Mouse (Mus musculus) MEL (cell line): ENCODE measurements around the gene AC170998.1. TPM values are rescaled to one million over a fixed set of nuclear protein-coding genes. Genes with fewer than 3 reads are reported as not detected.

Experiments
- DNase-seq: peaks from one replicate; pipeline ENCODE4 v3.0.0; 2011; ENCODE audit warnings: low read depth, low spot score
- H3K27ac ChIP-seq: 2 replicates; pipeline ENCODE4 v1.5.1; 2012; ENCODE audit warnings: low read depth, mild to moderate bottlenecking, control low read depth, low read length, moderate library complexity; ENCODE audit not compliant: control insufficient read depth
- H3K27me3 ChIP-seq, 2 experiments: fragments of 150-350 bp in 1 of 2; sonication (generic) in 1 of 2; 2 replicates each; pipeline ENCODE4 v1.6.1; 2012; ENCODE audit warnings: low read length in 2 of 2, mild to moderate bottlenecking in 2 of 2, improper control_type of control experiment in 1 of 2, moderate library complexity in 1 of 2; ENCODE audit not compliant: insufficient read depth in 2 of 2, control insufficient read depth in 1 of 2
- H3K36me3 ChIP-seq, 2 experiments: 2 replicates each; pipeline ENCODE4 v1.6.1; 2012 to 2014; ENCODE audit warnings: low read length in 2 of 2, improper control_type of control experiment in 1 of 2, inconsistent platforms in 1 of 2, mild to moderate bottlenecking in 1 of 2; ENCODE audit not compliant: insufficient read depth in 2 of 2, control insufficient read depth in 1 of 2
- H3K4me1 ChIP-seq, 2 experiments: fragments of 150-350 bp in 1 of 2; sonication (generic) in 1 of 2; 2 replicates each; pipeline ENCODE4 v1.6.1; 2012; ENCODE audit warnings: low read length in 2 of 2, improper control_type of control experiment in 1 of 2, mild to moderate bottlenecking in 1 of 2; ENCODE audit not compliant: insufficient read depth in 2 of 2, control insufficient read depth in 1 of 2
- H3K4me3 ChIP-seq, 2 experiments: fragments of 150-350 bp in 1 of 2; sonication (generic) in 1 of 2; 2 replicates each; pipeline ENCODE4 v1.5.1; 2012; ENCODE audit warnings: low read depth in 2 of 2, low read length in 2 of 2, mild to moderate bottlenecking in 2 of 2, moderate library complexity in 2 of 2, control low read depth in 1 of 2, improper control_type of control experiment in 1 of 2; ENCODE audit not compliant: control insufficient read depth in 1 of 2, insufficient read depth in 1 of 2
- H3K79me2 ChIP-seq: 2 replicates; pipeline ENCODE4 v1.6.1; 2012; ENCODE audit warnings: mild to moderate bottlenecking, low read length, moderate library complexity; ENCODE audit not compliant: control insufficient read depth, poor library complexity, insufficient read depth
- H3K9ac ChIP-seq: 2 replicates; pipeline ENCODE4 v1.6.1; 2012; ENCODE audit warnings: low read depth, mild to moderate bottlenecking, control low read depth, low read length, moderate library complexity; ENCODE audit not compliant: control insufficient read depth, poor library complexity, severe bottlenecking
- H3K9me3 ChIP-seq: fragments of 150-350 bp; sonication (generic); replicated peaks from 2 replicates; pipeline ENCODE4 v1.6.1; 2012; ENCODE audit warnings: mild to moderate bottlenecking, low read length, improper control_type of control experiment, moderate library complexity; ENCODE audit not compliant: insufficient read depth
- BHLHE40 ChIP-seq: IDR thresholded peaks from 2 replicates; pipeline ENCODE4 v1.6.1; 2012; ENCODE audit warnings: low read depth, mild to moderate bottlenecking, inconsistent platforms, low read length, improper control_type of control experiment, borderline replicate concordance
- CHD1 ChIP-seq: IDR thresholded peaks from 2 replicates; pipeline ENCODE4 v1.6.1; 2012; ENCODE audit warnings: low read depth, mild to moderate bottlenecking, inconsistent platforms, low read length, improper control_type of control experiment
- CHD2 ChIP-seq: IDR thresholded peaks from 2 replicates; pipeline ENCODE4 v1.6.1; 2011; ENCODE audit warnings: low read length, improper control_type of control experiment
- E2F4 ChIP-seq: IDR thresholded peaks from 2 replicates; pipeline ENCODE4 v1.6.1; 2011; ENCODE audit warnings: low read depth, low read length, improper control_type of control experiment, borderline replicate concordance
- ELF1 ChIP-seq: IDR thresholded peaks from 2 replicates; pipeline ENCODE4 v1.6.1; 2014; ENCODE audit warnings: low read depth, mild to moderate bottlenecking, inconsistent platforms, low read length, improper control_type of control experiment, moderate library complexity
- EP300 ChIP-seq, 2 experiments: IDR thresholded peaks; 2 replicates each; pipeline ENCODE4 v1.6.1; 2011; ENCODE audit warnings: improper control_type of control experiment in 2 of 2, low read length in 2 of 2, low read depth in 1 of 2, mild to moderate bottlenecking in 1 of 2
- GABPA ChIP-seq: IDR thresholded peaks from 2 replicates; pipeline ENCODE4 v1.6.1; 2012; ENCODE audit warnings: low read depth, mild to moderate bottlenecking, inconsistent platforms, low read length, improper control_type of control experiment, moderate library complexity
- JUND ChIP-seq: IDR thresholded peaks from 2 replicates; pipeline ENCODE4 v1.6.1; 2011; ENCODE audit warnings: low read depth, mild to moderate bottlenecking, improper control_type of control experiment, low read length
- KAT2A ChIP-seq: conservative IDR thresholded peaks from 2 replicates; pipeline ENCODE4 v1.6.1; 2012; ENCODE audit warnings: low read depth, low read length, improper control_type of control experiment, inconsistent platforms
- MAFK ChIP-seq: IDR thresholded peaks from 2 replicates; pipeline ENCODE4 v1.6.1; 2011; ENCODE audit warnings: low read depth, mild to moderate bottlenecking, low read length, improper control_type of control experiment, borderline replicate concordance
- MAX ChIP-seq: IDR thresholded peaks from 2 replicates; pipeline ENCODE4 v1.6.1; 2011; ENCODE audit warnings: low read length, improper control_type of control experiment
- MAZ ChIP-seq: IDR thresholded peaks from 2 replicates; pipeline ENCODE4 v1.6.1; 2012; ENCODE audit warnings: low read depth, mild to moderate bottlenecking, inconsistent platforms, low read length, improper control_type of control experiment
- MXI1 ChIP-seq: IDR thresholded peaks from 2 replicates; pipeline ENCODE4 v1.6.1; 2011; ENCODE audit warnings: mild to moderate bottlenecking, low read depth, low read length, improper control_type of control experiment
- MYB ChIP-seq: IDR thresholded peaks from 2 replicates; pipeline ENCODE4 v1.6.1; 2011; ENCODE audit warnings: mild to moderate bottlenecking, low read depth, low read length, improper control_type of control experiment
- NELFE ChIP-seq: IDR thresholded peaks from 2 replicates; pipeline ENCODE4 v1.6.1; 2011; ENCODE audit warnings: low read depth, low read length, improper control_type of control experiment
- POLR2A ChIP-seq, 2 experiments: IDR thresholded peaks; 2 replicates each; pipeline ENCODE4 v1.6.1; 2011 to 2012; ENCODE audit warnings: low read length in 2 of 2, mild to moderate bottlenecking in 2 of 2, control low read depth in 1 of 2, improper control_type of control experiment in 1 of 2, low read depth in 1 of 2, moderate library complexity in 1 of 2; ENCODE audit not compliant: control insufficient read depth in 1 of 2, insufficient read depth in 1 of 2, poor library complexity in 1 of 2
- POLR2AphosphoS2 ChIP-seq: IDR thresholded peaks from 2 replicates; pipeline ENCODE4 v1.6.1; 2011; ENCODE audit warnings: low read length, improper control_type of control experiment
- RAD21 ChIP-seq: IDR thresholded peaks from 2 replicates; pipeline ENCODE4 v1.6.1; 2011; ENCODE audit warnings: mild to moderate bottlenecking, low read depth, low read length, improper control_type of control experiment
- RCOR1 ChIP-seq: IDR thresholded peaks from 2 replicates; pipeline ENCODE4 v1.6.1; 2012; ENCODE audit warnings: low read depth, mild to moderate bottlenecking, inconsistent platforms, low read length, improper control_type of control experiment
- SIN3A ChIP-seq: IDR thresholded peaks from 2 replicates; pipeline ENCODE4 v1.6.1; 2012; ENCODE audit warnings: low read length, improper control_type of control experiment, inconsistent platforms
- SMC3 ChIP-seq: IDR thresholded peaks from 2 replicates; pipeline ENCODE4 v1.6.1; 2011; ENCODE audit warnings: low read depth, low read length, improper control_type of control experiment
- TCF12 ChIP-seq: IDR thresholded peaks from 2 replicates; pipeline ENCODE4 v1.6.1; 2014; ENCODE audit warnings: low read depth, mild to moderate bottlenecking, inconsistent platforms, low read length, improper control_type of control experiment, moderate library complexity
- UBTF ChIP-seq: IDR thresholded peaks from 2 replicates; pipeline ENCODE4 v1.6.1; 2012; ENCODE audit warnings: low read depth, mild to moderate bottlenecking, inconsistent platforms, low read length, improper control_type of control experiment, moderate library complexity, borderline replicate concordance; ENCODE audit not compliant: insufficient read depth
- USF1 ChIP-seq: IDR thresholded peaks from 2 replicates; pipeline ENCODE4 v1.6.1; 2014; ENCODE audit warnings: low read depth, mild to moderate bottlenecking, inconsistent platforms, low read length, improper control_type of control experiment, moderate library complexity
- ZC3H11A ChIP-seq: IDR thresholded peaks from 2 replicates; pipeline ENCODE4 v1.6.1; 2012; ENCODE audit warnings: low read depth, mild to moderate bottlenecking, inconsistent platforms, low read length, improper control_type of control experiment
- ZNF384 ChIP-seq: IDR thresholded peaks from 2 replicates; pipeline ENCODE4 v1.6.1; 2012; ENCODE audit warnings: low read depth, mild to moderate bottlenecking, inconsistent platforms, low read length, improper control_type of control experiment
- polyA plus RNA-seq, 2 experiments: library from polyadenylated mRNA; stranded (reverse) in 1 of 2; unstranded in 1 of 2; fragments of >175 nt in 1 of 2; fragments of >200 nt in 1 of 2; gene quantifications; 2 replicates each; pipeline versions ENCODE4 v1.2.1 to v1.2.4; 2012; ENCODE audit warnings: low replicate concordance in 2 of 2, low read depth in 1 of 2; ENCODE audit not compliant: insufficient read length in 2 of 2, insufficient read depth in 1 of 2, missing spikeins in 1 of 2
- total RNA-seq: library from RNA; depleted of rRNA; stranded (reverse); fragments of 300-350 nt; gene quantifications from 2 replicates; pipeline ENCODE4 v1.2.3, GENCODE M21; 2012

Gene AC170998.1
- total and polyA plus RNA-seq, 3 experiments: 0.42 TPM; not detected in 1

GRCm38 (mm10) chr17:28690776-28691686, 34.9 kb upstream of the AC170998.1 start, which contains the start of gene Mapk14 (continued):
- TF ChIP-seq JUND (no peak), MYB (no peak), SIN3A (peak; percentile 73; the same call in 1 of the 2 replicates), POLR2A (IDR thresholded peaks at IDR 0.05; ENCODE audit: control insufficient read depth in 1 of 2, insufficient read depth in 1 of 2, low read depth in 1 of 2, low read length in 2 of 2, poor library complexity in 1 of 2) (peak; percentile 90 to 92), MAX (no peak; the same call in none of the 2 replicates)
- TF ChIP-seq, all 39 proteins: peak for 19

- Histone ChIP-seq H3K4me1 (peaks cover 13 to 28% of the 10 kb centered on the region in 2 experiments), H3K27me3 (no peaks in the 10 kb centered on the region), H3K36me3 (peaks cover 0 to 49% of the 10 kb centered on the region in 2 experiments; a peak in 2 of 4 replicates), H3K9me3 (no peaks in the 10 kb centered on the region), H3K9ac (peak overlapping the region; percentile 97), H3K4me3 (peak overlapping the region; percentile 58 to 97), H3K79me2 (peaks cover 57% of the 10 kb centered on the region), H3K27ac (peak overlapping the region; percentile 88)
- TF ChIP-seq EP300 (IDR thresholded peaks at IDR 0.05; ENCODE audit: low read depth in 1 of 2, low read length in 2 of 2) (no peak), BHLHE40 (no peak), RCOR1 (no peak), UBTF (no peak), ZNF384 (no peak), CHD1 (peak; percentile 18; the same call in 1 of the 2 replicates)
- peak; percentile 53 for DNase-seq
Observed at GRCm38 (mm10) chr17:28691687-28692340, 34.1 kb upstream of the AC170998.1 start.

GRCm38 (mm10) chr17:28692341-28692710, 33.6 kb upstream of the AC170998.1 start:
- H3K4me1 ChIP-seq: peaks cover 13 to 33% of the 10 kb centered on the region in 2 experiments
- TF ChIP-seq SMC3 (no peak), MYB (peak; percentile 66; the same call in 1 of the 2 replicates), ZNF384 (no peak), MAX (peak; percentile 45; the same call in 1 of the 2 replicates), USF1 (no peak), BHLHE40 (no peak; the same call in 1 of the 2 replicates), GABPA (no peak), POLR2AphosphoS2 (no peak), MXI1 (peak; percentile 82), MAZ (peak; percentile 62; the same call in 1 of the 2 replicates), RCOR1 (peak; percentile 15; the same call in 1 of the 2 replicates), TCF12 (peak; percentile 70), RAD21 (no peak), MAFK (no peak; the same call in 1 of the 2 replicates), ELF1 (no peak), CHD2 (no peak; the same call in 1 of the 2 replicates), KAT2A (no peak; the same call in 1 of the 2 replicates), SIN3A (peak; percentile 84), ZC3H11A (no peak), NELFE (peak; percentile 16; the same call in 1 of the 2 replicates), E2F4 (no peak)

More at GRCm38 (mm10) chr17:28692341-28692710, 33.6 kb upstream of the AC170998.1 start:
- Histone ChIP-seq H3K79me2 (peaks cover 58% of the 10 kb centered on the region), H3K4me3 (peak overlapping the region; percentile 58 to 97), H3K9ac (peak overlapping the region; percentile 97), H3K27ac (peak overlapping the region; percentile 88), H3K9me3 (no peaks in the 10 kb centered on the region), H3K36me3 (peaks cover 0 to 52% of the 10 kb centered on the region in 2 experiments; a peak in 2 of 4 replicates), H3K27me3 (no peaks in the 10 kb centered on the region)
- peak; percentile 88 for DNase-seq
